Mouse (Mus musculus): Measurements from ENCODE around the gene Cnot10. TPM values are rescaled to one million over a fixed set of nuclear protein-coding genes. Genes with fewer than 3 reads are reported as not detected.

The Cnot10 gene
- total and polyA plus RNA-seq, 3 experiments, result 49.4 to 67.8 (median 58.3) TPM

DNA sequence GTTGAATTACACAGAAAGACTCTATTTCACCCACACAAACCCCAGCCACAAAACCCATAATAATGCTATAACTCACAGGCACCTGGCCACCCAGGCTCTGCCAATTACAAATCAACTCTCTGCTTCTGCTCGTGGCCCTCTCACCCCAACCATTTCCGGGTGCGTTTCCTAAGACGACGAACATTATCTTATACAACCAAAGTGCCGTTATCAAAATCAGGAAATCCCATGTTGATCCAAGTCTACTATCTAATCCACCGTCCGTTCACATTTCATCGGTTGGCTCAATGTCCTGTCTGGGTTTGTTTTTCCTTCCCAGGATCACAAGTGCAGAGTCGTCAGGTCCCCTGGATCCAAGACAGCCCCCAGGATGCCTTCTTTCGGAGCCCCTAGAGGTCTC is 61.3 kb downstream of the Cnot10 start:
- no peaks in the 10 kb centered on the region for H3K79me2 ChIP-seq (replicated peaks; ENCODE audit: control insufficient read depth, extremely low read depth, insufficient read depth, poor library complexity, severe bottlenecking)
- dilution Hi-C loops (cut with MboI; ENCODE audit: extremely low pct_ligation_motif_present, extremely low pct_unique_long_range_greater_than_20kb, low sequenced_read_pairs), result no loop called here
- no peak for TF ChIP-seq JUN (IDR thresholded peaks at IDR 0.05; ENCODE audit: insufficient read depth, low read depth, low read length)

GRCm38 (mm10) chr9:114576001-114576400 is 64.0 kb downstream of the Cnot10 start:
- Histone ChIP-seq H3K9me3 (replicated peaks; ENCODE audit: low read length) (no peaks in the 10 kb centered on the region), H3K4me1 (ENCODE audit: control insufficient read depth in 1 of 2, insufficient read depth in 2 of 2) (peaks cover 3 to 6% of the 10 kb centered on the region in 2 experiments; a peak in 3 of 4 replicates), H3K27ac (ENCODE audit: insufficient read depth, low read depth) (no peak overlapping the region), H3K79me2 (replicated peaks; ENCODE audit: control insufficient read depth, extremely low read depth, insufficient read depth, poor library complexity, severe bottlenecking) (no peaks in the 10 kb centered on the region), H3K9ac (ENCODE audit: insufficient read depth, low read depth) (no peak overlapping the region), H3K4me2 (ENCODE audit: insufficient read depth, low read depth, poor library complexity, severe bottlenecking) (no peak overlapping the region), H3K27me3 (replicated peaks) (no peaks in the 10 kb centered on the region), H3K36me3 (replicated peaks in 1 of 2; ENCODE audit: control insufficient read depth in 1 of 2, insufficient read depth in 1 of 2, low read length in 1 of 2) (no peaks in the 10 kb centered on the region), H3K4me3 (replicated peaks in 1 of 3; ENCODE audit: low read depth in 2 of 3, low read length in 2 of 3, poor library complexity in 1 of 3) (no peak overlapping the region)
- in situ Hi-C loops (cut with MboI; ENCODE audit: low pct_ligation_motif_present, low pct_unique_long_range_greater_than_20kb, low sequenced_read_pairs) (no loop called here), dilution Hi-C loops (cut with MboI; ENCODE audit: extremely low pct_ligation_motif_present, extremely low pct_unique_long_range_greater_than_20kb, low sequenced_read_pairs) (no loop called here)
- TF ChIP-seq PAX5 (IDR thresholded peaks at IDR 0.05; ENCODE audit: low read length) (no peak), ZKSCAN1 (IDR thresholded peaks at IDR 0.05; ENCODE audit: borderline replicate concordance, low read depth, low read length) (no peak), TCF12 (IDR thresholded peaks at IDR 0.05; ENCODE audit: low read depth, low read length) (no peak), E2F4 (IDR thresholded peaks at IDR 0.05; ENCODE audit: insufficient replicate concordance, low read depth, low read length) (no peak), MAX (IDR thresholded peaks at IDR 0.05; ENCODE audit: low read length) (no peak), SIN3A (IDR thresholded peaks at IDR 0.05; ENCODE audit: low read length) (no peak), USF1 (IDR thresholded peaks at IDR 0.05; ENCODE audit: low read depth, low read length) (no peak), EP300 (IDR thresholded peaks at IDR 0.05; ENCODE audit: low read length) (no peak), ZC3H11A (IDR thresholded peaks at IDR 0.05; ENCODE audit: low read depth, low read length) (no peak), IRF4 (IDR thresholded peaks at IDR 0.05; ENCODE audit: low read depth, low read length) (no peak), HCFC1 (IDR thresholded peaks at IDR 0.05; ENCODE audit: low read depth, low read length) (no peak)
- DNase-seq (ENCODE audit: extremely low read depth), result no peak

More for the DNA sequence above, 61.3 kb downstream of the Cnot10 start:
- H3K9me3 ChIP-seq (replicated peaks; ENCODE audit: low read length), result no peaks in the 10 kb centered on the region
- H3K9ac ChIP-seq (ENCODE audit: insufficient read depth, low read depth), result no peak overlapping the region
- H3K27me3 ChIP-seq (replicated peaks), result no peaks in the 10 kb centered on the region
- DNase-seq (ENCODE audit: extremely low read depth), result no peak
- no peak overlapping the region for H3K4me2 ChIP-seq (ENCODE audit: insufficient read depth, low read depth, poor library complexity, severe bottlenecking)
- peaks cover 3 to 9% of the 10 kb centered on the region in 2 experiments; a peak in 3 of 4 replicates for H3K4me1 ChIP-seq (ENCODE audit: control insufficient read depth in 1 of 2, insufficient read depth in 2 of 2)
- H3K27ac ChIP-seq (ENCODE audit: insufficient read depth, low read depth), result no peak overlapping the region
- H3K36me3 ChIP-seq (replicated peaks in 1 of 2; ENCODE audit: control insufficient read depth in 1 of 2, insufficient read depth in 1 of 2, low read length in 1 of 2), result no peaks in the 10 kb centered on the region
- no peak overlapping the region for H3K4me3 ChIP-seq (replicated peaks in 1 of 3; ENCODE audit: low read depth in 2 of 3, low read length in 2 of 3, poor library complexity in 1 of 3)
- in situ Hi-C loops (cut with MboI; ENCODE audit: low pct_ligation_motif_present, low pct_unique_long_range_greater_than_20kb, low sequenced_read_pairs), result no loop called here

DNA sequence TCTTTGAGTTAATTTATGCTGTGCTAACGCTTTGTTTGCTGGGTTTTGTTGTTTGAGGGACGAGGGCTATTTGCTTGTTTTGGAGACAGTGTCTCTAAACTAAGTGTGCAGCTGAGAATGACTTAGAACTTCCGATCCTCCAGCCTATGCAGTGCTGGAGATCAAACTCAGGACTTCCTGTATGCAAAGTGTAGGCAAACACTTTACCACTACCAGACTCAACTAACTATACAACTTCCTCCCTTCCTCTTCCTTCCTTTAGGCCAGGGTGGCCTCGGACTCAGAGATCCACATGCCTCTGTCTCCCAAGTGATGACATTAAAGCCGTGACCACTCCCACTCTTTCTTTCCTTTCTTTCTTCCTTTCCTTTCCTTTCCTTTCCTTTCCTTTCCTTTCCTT is 66.5 kb downstream of the Cnot10 start:
- Histone ChIP-seq H3K4me3 (replicated peaks in 1 of 3; ENCODE audit: low read depth in 2 of 3, low read length in 2 of 3, poor library complexity in 1 of 3) (no peak overlapping the region), H3K27ac (ENCODE audit: insufficient read depth, low read depth) (no peak overlapping the region), H3K9me3 (replicated peaks; ENCODE audit: low read length) (no peaks in the 10 kb centered on the region), H3K79me2 (replicated peaks; ENCODE audit: control insufficient read depth, extremely low read depth, insufficient read depth, poor library complexity, severe bottlenecking) (no peaks in the 10 kb centered on the region), H3K4me2 (ENCODE audit: insufficient read depth, low read depth, poor library complexity, severe bottlenecking) (no peak overlapping the region), H3K4me1 (ENCODE audit: control insufficient read depth in 1 of 2, insufficient read depth in 2 of 2) (peaks cover 3 to 6% of the 10 kb centered on the region in 2 experiments; a peak in 2 of 4 replicates), H3K36me3 (replicated peaks in 1 of 2; ENCODE audit: control insufficient read depth in 1 of 2, insufficient read depth in 1 of 2, low read length in 1 of 2) (no peaks in the 10 kb centered on the region), H3K9ac (ENCODE audit: insufficient read depth, low read depth) (no peak overlapping the region), H3K27me3 (replicated peaks) (no peaks in the 10 kb centered on the region)
- in situ Hi-C loops (cut with MboI; ENCODE audit: low pct_ligation_motif_present, low pct_unique_long_range_greater_than_20kb, low sequenced_read_pairs), result no loop called here
- peak; percentile 28 for DNase-seq (ENCODE audit: extremely low read depth)
- TF ChIP-seq JUND (conservative IDR thresholded peaks at IDR 0.05; ENCODE audit: low read depth, low read length) (no peak), ELF1 (IDR thresholded peaks at IDR 0.05; ENCODE audit: low read depth, low read length) (peak; percentile 47; the same call in 1 of the 2 replicates)
- dilution Hi-C loops (cut with MboI; ENCODE audit: extremely low pct_ligation_motif_present, extremely low pct_unique_long_range_greater_than_20kb, low sequenced_read_pairs), result no loop called here

All from CH12.LX (cell line).